Mouse (Mus musculus) spleen, postnatal 36 days (tissue): ENCODE measurements around the gene Mga.

Experiments used
- DNase-seq, 2 experiments: peaks; one replicate each; pipeline ENCODE4 v3.0.0; 2022; ENCODE audit warnings: low spot score in 2 of 2, mixed read lengths in 1 of 2

Mga gene

GRCm38 (mm10) chr2:119987441-119987840 is 90.4 kb downstream of the Mga start:
- DNase-seq: no peak

DNA sequence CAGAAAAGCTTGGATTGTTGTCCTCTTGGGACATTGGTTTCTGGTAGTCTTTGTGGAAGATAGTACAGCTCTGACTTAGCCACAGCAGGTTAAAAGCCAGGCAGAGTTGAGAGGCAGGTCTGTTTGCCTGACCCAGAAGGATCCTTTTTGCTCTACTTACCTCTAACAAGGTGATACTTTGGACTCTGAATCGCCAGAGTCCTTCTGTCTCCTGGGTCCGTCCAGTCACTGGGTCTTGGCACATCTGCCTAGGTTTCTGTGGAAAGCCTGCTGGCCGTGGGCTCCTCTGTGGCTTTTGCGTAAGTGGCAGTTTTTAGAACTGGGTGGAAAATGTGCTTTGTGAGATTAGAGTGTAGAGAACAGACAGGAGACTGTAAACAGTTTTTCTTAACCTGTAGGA is 91.9 kb downstream of the Mga start:
- DNase-seq: no peak

GRCm38 (mm10) chr2:119990881-119991280 is 93.9 kb downstream of the Mga start:
- no peak for DNase-seq

- DNase-seq: no peak
These were observed 95.3 kb downstream of the Mga start for GRCm38 (mm10) chr2:119992349-119992748.

GRCm38 (mm10) chr2:119993515-119993914 is 96.5 kb downstream of the Mga start:
- no peak for DNase-seq

GRCm38 (mm10) chr2:119994839-119995238 is 97.8 kb downstream of the Mga start:
- DNase-seq: no peak

DNA sequence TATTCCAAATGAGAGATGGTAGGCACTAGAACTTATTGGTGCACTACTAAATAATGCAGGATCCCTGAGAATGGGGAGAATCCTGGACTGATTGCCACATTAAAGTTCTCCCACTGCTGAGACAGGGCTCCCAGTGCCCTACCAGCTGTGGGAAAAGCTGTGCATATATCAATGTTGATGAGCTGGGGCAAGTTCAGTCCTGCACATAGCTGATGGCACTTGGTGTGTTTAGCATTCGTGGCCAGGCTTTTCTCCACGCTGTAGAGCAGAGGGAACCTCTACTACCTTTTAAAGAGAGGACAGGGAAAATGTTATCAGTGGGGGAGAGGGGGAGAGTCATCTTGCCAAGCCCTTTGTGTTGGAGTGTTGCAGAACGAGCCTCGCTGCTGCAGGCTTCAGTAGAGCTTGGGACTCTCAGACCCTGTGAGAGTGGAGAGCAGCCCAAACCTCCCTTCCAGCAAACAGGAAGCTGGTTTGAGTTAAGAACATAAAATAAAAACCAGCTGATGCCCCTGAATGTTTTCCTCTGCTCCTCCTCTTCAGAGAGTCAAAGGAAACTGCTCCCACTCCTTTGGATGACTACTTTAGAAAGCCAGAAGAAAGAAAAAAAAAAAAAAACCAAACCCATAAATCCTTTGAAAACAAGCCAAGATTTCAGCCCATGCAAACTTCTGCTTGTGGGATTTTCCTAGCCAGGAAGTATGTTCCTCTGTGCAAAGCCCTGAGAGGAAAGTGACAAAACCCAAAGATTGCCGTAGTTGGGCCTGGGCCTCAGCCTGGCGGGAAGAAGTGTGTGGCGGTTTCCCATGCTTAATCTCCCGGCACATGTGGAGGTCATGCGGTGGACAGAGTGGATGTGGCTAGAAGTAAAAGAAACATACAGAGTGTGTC is 98.6 kb downstream of the Mga start:
- DNase-seq: no peak

DNA sequence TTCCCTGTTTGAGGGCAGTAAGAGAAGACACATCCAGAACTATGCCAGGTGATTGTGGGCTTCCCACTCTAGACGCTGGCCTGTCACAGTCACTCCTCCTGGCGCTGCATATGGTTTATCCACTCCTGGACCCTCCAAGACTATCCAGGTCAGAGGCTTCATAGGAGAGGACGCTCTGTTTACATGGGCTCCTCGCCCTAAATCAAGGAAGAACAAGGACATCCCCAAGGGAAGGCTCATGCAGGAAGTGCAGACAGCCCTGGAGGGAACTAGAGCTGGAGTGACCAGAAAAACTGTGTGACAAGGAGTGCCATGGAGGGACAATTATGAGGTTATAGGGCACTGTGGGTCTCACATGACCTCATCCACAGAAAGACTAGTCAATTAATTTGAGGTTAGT is 100.3 kb downstream of the Mga start:
- no peak for DNase-seq

DNA sequence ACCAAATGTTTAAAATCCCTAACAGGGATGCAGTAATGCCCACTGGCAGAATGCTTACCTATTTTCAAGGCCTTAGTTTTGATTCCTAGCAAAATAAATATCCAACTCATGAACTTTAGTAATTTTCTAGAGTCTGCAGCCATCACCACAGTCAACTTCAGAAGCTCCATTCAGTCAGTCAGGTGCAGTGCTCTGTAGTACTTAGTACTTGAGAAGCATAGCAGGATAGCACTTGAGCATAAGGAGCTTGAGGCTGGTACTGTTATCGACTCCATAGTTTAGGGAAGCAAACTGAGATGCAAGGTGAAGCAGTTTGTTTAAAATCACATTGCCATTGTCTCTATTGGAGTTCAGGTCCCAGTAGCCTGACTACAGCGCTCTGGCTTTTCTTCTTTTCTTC is 102.7 kb downstream of the Mga start:
- DNase-seq: no peak

- no peak for DNase-seq
These were observed 104.0 kb downstream of the Mga start for GRCm38 (mm10) chr2:120000882-120001584.

DNA sequence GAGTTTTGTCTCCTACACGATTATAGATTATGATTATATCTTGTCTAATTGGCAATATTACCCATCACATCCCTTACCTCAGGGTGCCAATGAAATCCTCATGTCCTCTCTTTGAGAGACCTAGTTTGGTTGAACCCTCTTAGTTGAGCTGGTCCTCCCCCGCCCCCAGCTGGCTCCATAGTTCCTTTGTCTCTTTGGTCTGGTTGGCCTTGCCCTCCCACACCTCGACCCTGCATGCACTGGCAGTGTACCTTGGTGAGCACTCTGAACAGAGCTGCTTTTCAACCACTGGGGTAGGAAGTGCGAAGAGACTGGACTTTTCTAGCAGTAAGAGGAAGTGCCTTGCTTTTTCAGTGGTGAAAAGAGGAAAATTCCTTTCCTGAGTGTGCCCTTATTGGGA is 104.9 kb downstream of the Mga start:
- DNase-seq: no peak

- no peak for DNase-seq
These were observed 106.9 kb downstream of the Mga start for GRCm38 (mm10) chr2:120003970-120004369.

DNA sequence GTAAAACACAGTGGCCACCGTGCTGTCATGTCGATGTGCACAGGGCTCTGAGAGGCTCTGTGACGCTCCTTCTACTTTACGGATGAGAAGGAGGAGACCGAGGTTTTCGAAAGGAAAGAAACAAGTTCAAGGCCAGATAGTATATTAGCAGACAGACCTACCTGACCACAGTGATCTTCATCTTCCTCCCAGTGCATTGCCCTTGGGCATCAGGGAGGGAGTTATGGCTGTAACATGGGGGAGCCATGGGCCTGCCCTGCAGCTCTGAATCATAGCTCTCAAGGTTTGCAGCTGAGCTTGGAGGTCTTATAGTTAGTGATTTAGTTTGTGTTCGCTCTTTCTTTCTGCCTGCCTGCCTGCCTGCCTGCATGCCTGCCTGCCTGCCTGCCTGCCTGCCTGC is 109.7 kb downstream of the Mga start:
- DNase-seq: no peak

DNA sequence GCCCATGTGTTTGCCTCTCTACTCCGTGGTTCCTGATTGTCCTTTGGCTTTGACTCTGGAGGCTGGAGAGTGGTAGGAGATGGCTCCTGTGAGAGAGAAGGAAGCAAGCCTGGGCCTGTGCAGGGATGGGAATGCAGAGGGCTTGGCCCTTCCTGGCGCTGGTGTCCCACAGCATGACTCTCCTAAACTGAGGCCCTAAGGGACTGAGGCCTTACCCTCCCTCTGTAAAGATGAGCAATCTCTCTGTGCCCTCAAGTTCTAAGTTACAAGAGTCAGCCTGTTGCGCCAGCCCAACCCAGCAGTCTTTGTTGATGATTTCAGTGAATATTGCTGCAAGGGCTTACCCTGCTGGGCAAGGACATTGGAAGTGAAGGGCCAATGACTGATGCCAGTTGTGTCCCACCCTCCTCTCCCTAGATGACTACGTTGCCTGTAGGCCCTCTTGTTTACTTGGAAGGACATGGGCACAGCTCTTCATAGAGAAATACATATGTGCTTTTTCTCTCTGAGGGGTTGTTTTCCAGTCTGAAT is 110.7 kb downstream of the Mga start:
- DNase-seq: no peak

GRCm38 (mm10) chr2:120008672-120009071 is 111.6 kb downstream of the Mga start:
- DNase-seq: peak in 1 of 2 experiments; percentile 23

DNA sequence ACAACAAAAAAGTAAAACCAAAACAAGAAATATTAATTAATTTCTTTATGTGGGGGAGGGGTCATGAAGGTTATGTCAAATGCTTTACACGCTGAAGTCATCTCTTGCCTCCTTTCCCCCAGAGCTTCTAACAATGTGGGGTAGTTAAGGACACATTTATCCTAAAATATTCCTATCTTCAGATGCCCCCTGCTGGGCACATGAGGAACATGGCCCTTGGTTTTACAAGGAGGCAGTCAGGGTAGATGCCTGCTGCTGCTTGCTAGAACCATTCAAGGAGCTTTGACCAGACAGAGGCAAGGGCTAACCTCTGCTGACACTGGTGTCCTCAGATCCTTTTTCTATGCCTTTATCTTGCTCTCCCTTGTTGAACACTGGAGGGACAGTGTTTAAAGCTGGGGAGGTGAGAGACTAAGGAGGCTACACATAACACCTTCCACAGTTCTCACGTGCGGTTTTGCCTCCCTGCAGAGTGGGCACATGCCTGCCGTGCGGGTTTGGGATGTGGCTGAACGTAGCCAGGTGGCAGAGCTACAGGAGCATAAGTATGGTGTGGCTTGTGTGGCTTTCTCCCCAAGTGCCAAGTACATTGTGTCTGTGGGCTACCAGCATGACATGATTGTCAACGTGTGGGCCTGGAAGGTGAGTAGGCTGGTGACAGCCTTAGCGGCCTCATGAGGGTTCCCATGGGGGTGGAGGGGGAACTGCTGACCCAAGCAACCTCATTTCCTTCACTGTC is 114.6 kb downstream of the Mga start:
- peak in 1 of 2 experiments; percentile 41 for DNase-seq

DNA sequence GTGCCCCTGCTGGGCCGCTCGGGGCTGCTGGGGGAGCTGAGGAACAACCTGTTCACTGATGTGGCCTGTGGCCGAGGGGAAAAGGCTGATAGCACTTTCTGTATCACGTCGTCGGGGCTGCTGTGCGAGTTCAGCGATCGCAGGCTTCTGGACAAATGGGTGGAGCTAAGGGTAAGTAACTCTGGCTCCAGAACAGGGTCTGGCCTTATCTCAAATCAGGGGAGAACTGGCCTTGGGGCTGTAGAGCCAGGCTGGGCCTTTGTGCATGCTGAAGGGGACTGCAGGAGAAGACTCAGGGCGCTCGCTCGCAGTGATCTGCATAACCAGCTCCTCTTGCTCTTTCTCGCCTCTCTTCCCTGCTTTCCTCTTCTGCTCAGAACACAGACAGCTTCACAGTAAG is 115.9 kb downstream of the Mga start:
- no peak for DNase-seq

GRCm38 (mm10) chr2:120013831-120014486 is 116.9 kb downstream of the Mga start:
- DNase-seq: no peak

- DNase-seq: no peak
These were observed 118.9 kb downstream of the Mga start for GRCm38 (mm10) chr2:120015882-120016281.

DNA sequence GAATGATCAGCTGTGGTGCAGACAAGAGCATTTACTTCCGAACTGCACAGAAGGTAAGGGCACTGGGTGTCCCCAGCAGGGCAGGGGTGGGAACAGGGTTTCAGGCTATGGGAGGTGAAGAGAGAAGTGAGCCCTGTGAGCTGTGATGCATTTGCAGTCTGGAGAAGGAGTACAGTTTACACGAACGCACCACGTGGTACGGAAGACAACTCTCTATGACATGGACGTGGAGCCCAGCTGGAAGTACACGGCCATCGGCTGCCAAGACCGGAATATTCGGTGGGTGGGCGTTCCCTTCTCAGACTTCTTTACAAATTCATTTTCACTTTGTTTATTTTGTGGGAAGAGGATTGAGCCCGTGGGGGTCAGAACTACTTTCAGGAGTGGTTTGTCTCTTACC is 120.6 kb downstream of the Mga start:
- no peak for DNase-seq
